Mouse (Mus musculus) MEL (cell line): ENCODE measurements around the gene Pcgf1. TPM values are rescaled to one million over a fixed set of nuclear protein-coding genes. Genes with fewer than 3 reads are reported as not detected.

Source experiments
- DNase-seq: peaks from one replicate; pipeline ENCODE4 v3.0.0; 2011; ENCODE audit warnings: low read depth, low spot score
- H3K27ac ChIP-seq: 2 replicates; pipeline ENCODE4 v1.5.1; 2012; ENCODE audit warnings: low read depth, mild to moderate bottlenecking, control low read depth, low read length, moderate library complexity; ENCODE audit not compliant: control insufficient read depth
- H3K27me3 ChIP-seq, 2 experiments: fragments of 150-350 bp in 1 of 2; sonication (generic) in 1 of 2; 2 replicates each; pipeline ENCODE4 v1.6.1; 2012; ENCODE audit warnings: low read length in 2 of 2, mild to moderate bottlenecking in 2 of 2, improper control_type of control experiment in 1 of 2, moderate library complexity in 1 of 2; ENCODE audit not compliant: insufficient read depth in 2 of 2, control insufficient read depth in 1 of 2
- H3K36me3 ChIP-seq, 2 experiments: 2 replicates each; pipeline ENCODE4 v1.6.1; 2012 to 2014; ENCODE audit warnings: low read length in 2 of 2, improper control_type of control experiment in 1 of 2, inconsistent platforms in 1 of 2, mild to moderate bottlenecking in 1 of 2; ENCODE audit not compliant: insufficient read depth in 2 of 2, control insufficient read depth in 1 of 2
- H3K4me1 ChIP-seq, 2 experiments: fragments of 150-350 bp in 1 of 2; sonication (generic) in 1 of 2; 2 replicates each; pipeline ENCODE4 v1.6.1; 2012; ENCODE audit warnings: low read length in 2 of 2, improper control_type of control experiment in 1 of 2, mild to moderate bottlenecking in 1 of 2; ENCODE audit not compliant: insufficient read depth in 2 of 2, control insufficient read depth in 1 of 2
- H3K4me3 ChIP-seq, 2 experiments: fragments of 150-350 bp in 1 of 2; sonication (generic) in 1 of 2; 2 replicates each; pipeline ENCODE4 v1.5.1; 2012; ENCODE audit warnings: low read depth in 2 of 2, low read length in 2 of 2, mild to moderate bottlenecking in 2 of 2, moderate library complexity in 2 of 2, control low read depth in 1 of 2, improper control_type of control experiment in 1 of 2; ENCODE audit not compliant: control insufficient read depth in 1 of 2, insufficient read depth in 1 of 2
- H3K79me2 ChIP-seq: 2 replicates; pipeline ENCODE4 v1.6.1; 2012; ENCODE audit warnings: mild to moderate bottlenecking, low read length, moderate library complexity; ENCODE audit not compliant: control insufficient read depth, poor library complexity, insufficient read depth
- H3K9ac ChIP-seq: 2 replicates; pipeline ENCODE4 v1.6.1; 2012; ENCODE audit warnings: low read depth, mild to moderate bottlenecking, control low read depth, low read length, moderate library complexity; ENCODE audit not compliant: control insufficient read depth, poor library complexity, severe bottlenecking
- H3K9me3 ChIP-seq: fragments of 150-350 bp; sonication (generic); replicated peaks from 2 replicates; pipeline ENCODE4 v1.6.1; 2012; ENCODE audit warnings: mild to moderate bottlenecking, low read length, improper control_type of control experiment, moderate library complexity; ENCODE audit not compliant: insufficient read depth
- BHLHE40 ChIP-seq: IDR thresholded peaks from 2 replicates; pipeline ENCODE4 v1.6.1; 2012; ENCODE audit warnings: low read depth, mild to moderate bottlenecking, inconsistent platforms, low read length, improper control_type of control experiment, borderline replicate concordance
- CHD2 ChIP-seq: IDR thresholded peaks from 2 replicates; pipeline ENCODE4 v1.6.1; 2011; ENCODE audit warnings: low read length, improper control_type of control experiment
- E2F4 ChIP-seq: IDR thresholded peaks from 2 replicates; pipeline ENCODE4 v1.6.1; 2011; ENCODE audit warnings: low read depth, low read length, improper control_type of control experiment, borderline replicate concordance
- JUND ChIP-seq: IDR thresholded peaks from 2 replicates; pipeline ENCODE4 v1.6.1; 2011; ENCODE audit warnings: low read depth, mild to moderate bottlenecking, improper control_type of control experiment, low read length
- MAFK ChIP-seq: IDR thresholded peaks from 2 replicates; pipeline ENCODE4 v1.6.1; 2011; ENCODE audit warnings: low read depth, mild to moderate bottlenecking, low read length, improper control_type of control experiment, borderline replicate concordance
- MEF2A ChIP-seq: IDR thresholded peaks from 2 replicates; pipeline ENCODE4 v1.6.1; 2014; ENCODE audit warnings: low read depth, mild to moderate bottlenecking, inconsistent platforms, low read length, improper control_type of control experiment; ENCODE audit not compliant: poor library complexity, insufficient replicate concordance, severe bottlenecking; ENCODE audit errors: extremely low read depth
- MXI1 ChIP-seq: IDR thresholded peaks from 2 replicates; pipeline ENCODE4 v1.6.1; 2011; ENCODE audit warnings: mild to moderate bottlenecking, low read depth, low read length, improper control_type of control experiment
- MYC ChIP-seq: IDR thresholded peaks from 2 replicates; pipeline ENCODE4 v1.6.1; 2011; ENCODE audit warnings: low read depth, mild to moderate bottlenecking, low read length, improper control_type of control experiment, moderate library complexity
- NRF1 ChIP-seq: IDR thresholded peaks from 2 replicates; pipeline ENCODE4 v1.6.1; 2014; ENCODE audit warnings: low read depth, mild to moderate bottlenecking, inconsistent platforms, low read length, improper control_type of control experiment, moderate library complexity; ENCODE audit not compliant: poor library complexity, insufficient read depth, severe bottlenecking
- POLR2A ChIP-seq, 2 experiments: IDR thresholded peaks; 2 replicates each; pipeline ENCODE4 v1.6.1; 2011 to 2012; ENCODE audit warnings: low read length in 2 of 2, mild to moderate bottlenecking in 2 of 2, control low read depth in 1 of 2, improper control_type of control experiment in 1 of 2, low read depth in 1 of 2, moderate library complexity in 1 of 2; ENCODE audit not compliant: control insufficient read depth in 1 of 2, insufficient read depth in 1 of 2, poor library complexity in 1 of 2
- POLR2AphosphoS5 ChIP-seq: IDR thresholded peaks from 2 replicates; pipeline ENCODE4 v1.6.1; 2012; ENCODE audit warnings: low read depth, borderline replicate concordance, mild to moderate bottlenecking, inconsistent platforms, low read length, moderate library complexity, mixed read lengths
- RCOR1 ChIP-seq: IDR thresholded peaks from 2 replicates; pipeline ENCODE4 v1.6.1; 2012; ENCODE audit warnings: low read depth, mild to moderate bottlenecking, inconsistent platforms, low read length, improper control_type of control experiment
- SMC3 ChIP-seq: IDR thresholded peaks from 2 replicates; pipeline ENCODE4 v1.6.1; 2011; ENCODE audit warnings: low read depth, low read length, improper control_type of control experiment
- TCF12 ChIP-seq: IDR thresholded peaks from 2 replicates; pipeline ENCODE4 v1.6.1; 2014; ENCODE audit warnings: low read depth, mild to moderate bottlenecking, inconsistent platforms, low read length, improper control_type of control experiment, moderate library complexity
- ZC3H11A ChIP-seq: IDR thresholded peaks from 2 replicates; pipeline ENCODE4 v1.6.1; 2012; ENCODE audit warnings: low read depth, mild to moderate bottlenecking, inconsistent platforms, low read length, improper control_type of control experiment
- ZKSCAN1 ChIP-seq: IDR thresholded peaks from 2 replicates; pipeline ENCODE4 v1.6.1; 2012; ENCODE audit warnings: low read depth, mild to moderate bottlenecking, inconsistent platforms, low read length, improper control_type of control experiment, moderate library complexity
- ZMIZ1 ChIP-seq: IDR thresholded peaks from 2 replicates; pipeline ENCODE4 v1.6.1; 2012; ENCODE audit warnings: low read depth, mild to moderate bottlenecking, inconsistent platforms, low read length, improper control_type of control experiment, moderate library complexity
- polyA plus RNA-seq, 2 experiments: library from polyadenylated mRNA; stranded (reverse) in 1 of 2; unstranded in 1 of 2; fragments of >175 nt in 1 of 2; fragments of >200 nt in 1 of 2; gene quantifications; 2 replicates each; pipeline versions ENCODE4 v1.2.1 to v1.2.4; 2012; ENCODE audit warnings: low replicate concordance in 2 of 2, low read depth in 1 of 2; ENCODE audit not compliant: insufficient read length in 2 of 2, insufficient read depth in 1 of 2, missing spikeins in 1 of 2
- total RNA-seq: library from RNA; depleted of rRNA; stranded (reverse); fragments of 300-350 nt; gene quantifications from 2 replicates; pipeline ENCODE4 v1.2.3, GENCODE M21; 2012

The Pcgf1 gene
- total and polyA plus RNA-seq, 3 experiments, result 18.2 to 25.2 TPM; not detected in 1

GRCm38 (mm10) chr6:83117165-83117438 lies 39.4 kb downstream of the Pcgf1 start:
- no peak for DNase-seq
- Histone ChIP-seq H3K4me3 (no peak overlapping the region; a peak in 1 of 4 replicates), H3K27ac (no peak overlapping the region), H3K9me3 (no peaks in the 10 kb centered on the region), H3K27me3 (no peaks in the 10 kb centered on the region), H3K79me2 (peaks cover 36% of the 10 kb centered on the region), H3K9ac (no peak overlapping the region; the same call in 1 of the 2 replicates), H3K36me3 (peaks cover 0 to 15% of the 10 kb centered on the region in 2 experiments; a peak in 2 of 4 replicates), H3K4me1 (peaks cover 0 to 19% of the 10 kb centered on the region in 2 experiments; a peak in 2 of 4 replicates)
- TF ChIP-seq TCF12, result no peak
- no peak for TF ChIP-seq ZC3H11A
- no peak for TF ChIP-seq POLR2AphosphoS5
- TF ChIP-seq MXI1, result no peak
- no peak for TF ChIP-seq JUND
- TF ChIP-seq RCOR1, result no peak
- no peak for TF ChIP-seq MAFK
- no peak for TF ChIP-seq MYC
- TF ChIP-seq CHD2, result no peak
- TF ChIP-seq E2F4, result no peak

GRCm38 (mm10) chr6:83117616-83118015 lies 39.9 kb downstream of the Pcgf1 start:
- Histone ChIP-seq H3K4me1 (peaks cover 0 to 22% of the 10 kb centered on the region in 2 experiments; a peak in 2 of 4 replicates), H3K27ac (no peak overlapping the region), H3K4me3 (no peak overlapping the region), H3K9ac (no peak overlapping the region), H3K9me3 (no peaks in the 10 kb centered on the region), H3K79me2 (peaks cover 41% of the 10 kb centered on the region), H3K27me3 (no peaks in the 10 kb centered on the region), H3K36me3 (peaks cover 0 to 20% of the 10 kb centered on the region in 2 experiments; a peak in 2 of 4 replicates)
- no peak for DNase-seq
- TF ChIP-seq POLR2A (IDR thresholded peaks at IDR 0.05; ENCODE audit: control insufficient read depth in 1 of 2, insufficient read depth in 1 of 2, low read depth in 1 of 2, low read length in 2 of 2, poor library complexity in 1 of 2), result 0 out of 4 replicates have a peak, but pooled peaks have one; percentile 1 to 31
- TF ChIP-seq CHD2, result no peak

- H3K4me3 ChIP-seq, result no peak overlapping the region
- no peak for DNase-seq
- H3K36me3 ChIP-seq, result peaks cover 0 to 24% of the 10 kb centered on the region in 2 experiments; a peak in 2 of 4 replicates
- no peak overlapping the region for H3K27ac ChIP-seq
- H3K27me3 ChIP-seq, result no peaks in the 10 kb centered on the region
- no peak overlapping the region for H3K9ac ChIP-seq
- H3K9me3 ChIP-seq, result no peaks in the 10 kb centered on the region
- peaks cover 41% of the 10 kb centered on the region for H3K79me2 ChIP-seq
- TF ChIP-seq POLR2A (IDR thresholded peaks at IDR 0.05; ENCODE audit: control insufficient read depth in 1 of 2, insufficient read depth in 1 of 2, low read depth in 1 of 2, low read length in 2 of 2, poor library complexity in 1 of 2) (peak in 1 of 2 experiments; percentile 17; a peak in 1 of 4 replicates), MEF2A (no peak), SMC3 (0 out of 2 replicates have a peak, but pooled peaks have one; percentile 1), MYC (no peak), ZMIZ1 (no peak), ZKSCAN1 (no peak), NRF1 (no peak), BHLHE40 (no peak)
- TF ChIP-seq, all 39 proteins: peak for 2
- H3K4me1 ChIP-seq, result peaks cover 0 to 24% of the 10 kb centered on the region in 2 experiments; a peak in 2 of 4 replicates
Observed at GRCm38 (mm10) chr6:83118369-83118768, 40.7 kb downstream of the Pcgf1 start.
